Mouse (Mus musculus): ENCODE measurements around the gene Ntrk3.

The Ntrk3 gene

DNA sequence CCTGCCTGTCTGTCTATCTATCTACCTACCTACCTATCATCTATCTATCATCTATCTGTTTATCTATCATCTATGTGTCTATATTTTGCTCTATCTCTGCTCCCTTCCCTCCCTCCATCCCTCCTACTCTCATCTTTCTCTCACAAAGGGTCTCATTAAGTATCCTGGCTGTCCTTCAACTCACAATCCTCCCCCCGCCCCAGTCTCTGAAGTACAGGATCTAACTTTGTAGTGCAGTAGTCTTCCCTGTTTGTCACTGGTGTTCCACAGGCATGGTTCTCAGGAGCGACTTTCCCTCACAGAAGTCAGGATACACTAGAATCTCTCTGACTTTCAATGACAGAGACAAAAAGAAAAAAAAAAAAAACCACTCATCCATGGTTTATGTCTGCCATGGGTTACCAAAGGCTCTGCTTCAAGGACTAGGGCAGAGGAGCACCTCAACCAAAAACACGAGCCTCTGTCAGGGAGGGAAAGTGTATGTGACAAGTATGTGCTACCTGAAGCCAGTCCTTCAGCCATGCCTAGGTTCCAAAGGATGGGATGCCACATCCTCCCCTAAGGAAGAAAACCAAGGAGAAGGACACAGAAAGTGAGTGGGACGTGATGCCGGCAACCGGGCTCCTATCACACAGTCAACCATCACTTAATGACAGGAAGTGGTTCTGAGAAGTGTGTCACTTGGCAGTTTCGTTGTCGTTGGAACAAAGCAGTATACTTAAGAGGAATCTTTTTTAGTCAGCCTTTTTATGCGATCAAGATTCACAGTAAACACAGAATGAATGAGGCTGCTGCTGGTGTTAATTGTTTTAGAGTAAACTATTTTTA lies 16.6 kb downstream of the Ntrk3 start:
- DNase-seq (ENCODE audit: low spot score) = peak; percentile 59

DNA sequence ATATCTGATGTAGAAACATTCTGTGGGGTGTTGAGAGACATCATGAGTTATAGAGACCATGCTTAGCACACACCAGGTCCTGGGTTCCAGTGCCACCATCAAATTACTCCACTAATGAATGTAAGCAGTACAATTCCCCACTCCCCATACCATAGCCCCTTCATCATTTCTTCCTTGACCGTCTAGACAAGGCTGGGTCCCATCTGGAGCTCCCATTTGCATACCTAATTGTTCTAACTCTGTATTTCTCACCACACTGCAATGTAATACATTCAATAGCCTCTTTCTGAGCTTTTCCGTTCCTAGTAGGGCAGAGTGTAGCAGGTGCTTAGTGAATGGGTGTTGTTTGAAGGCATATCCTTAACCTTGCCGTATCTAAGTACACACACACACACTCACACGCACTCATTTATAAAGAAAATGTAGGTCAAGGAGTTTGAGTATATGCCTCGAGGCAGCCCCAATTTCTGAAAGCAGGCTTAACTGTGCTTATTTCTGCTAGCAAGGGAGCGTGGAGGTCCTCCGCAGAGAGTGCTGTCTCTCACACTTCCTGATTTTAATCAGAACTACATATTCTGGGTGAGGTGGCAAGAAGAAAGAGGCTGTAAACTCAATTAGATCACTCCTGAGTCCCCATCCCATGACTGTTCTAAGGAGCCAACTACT lies 17.9 kb downstream of the Ntrk3 start:
- DNase-seq (ENCODE audit: low spot score) = peak; percentile 8

DNA sequence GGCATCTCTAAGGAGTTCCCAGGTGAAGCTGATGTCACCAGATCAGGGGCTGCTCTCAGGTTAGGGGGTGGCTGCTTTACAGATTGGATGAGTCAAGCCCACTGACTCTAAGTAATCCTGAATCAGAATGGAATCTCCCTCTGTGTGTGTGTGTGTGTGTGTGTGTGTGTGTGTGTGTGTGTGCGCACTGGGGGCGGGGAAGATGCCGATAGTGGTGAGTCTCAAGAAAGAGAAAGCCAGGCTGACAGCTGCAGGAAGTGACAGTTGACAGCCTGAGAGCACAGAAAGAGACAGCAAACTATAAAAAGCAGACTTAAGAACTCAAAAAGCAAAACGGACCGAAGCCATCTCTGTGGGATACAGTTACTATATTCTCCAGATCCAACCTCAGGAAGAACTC lies 18.7 kb downstream of the Ntrk3 start:
- peak; percentile 55 for DNase-seq (ENCODE audit: low spot score)

GRCm38 (mm10) chr7:78718191-78718609 lies 19.6 kb downstream of the Ntrk3 start:
- DNase-seq (ENCODE audit: low spot score) = no peak

DNA sequence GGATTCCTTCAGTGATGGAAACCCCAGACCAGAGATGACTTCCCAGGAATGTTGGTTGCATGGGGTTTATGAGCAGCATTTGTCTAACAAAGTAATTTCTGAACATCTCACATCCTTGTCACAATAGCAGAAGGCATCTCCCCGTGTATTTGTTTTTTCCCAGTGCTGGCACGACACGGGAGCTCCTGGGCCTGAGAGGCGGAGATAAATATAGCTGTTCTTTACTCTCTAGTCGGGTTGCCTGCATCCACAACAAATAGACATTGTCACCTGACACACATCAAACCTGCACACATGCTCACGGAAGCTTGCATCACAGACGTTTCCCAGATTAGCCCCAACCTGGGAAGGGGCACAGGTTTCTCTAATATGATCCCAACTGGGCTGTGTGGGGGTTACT lies 30.1 kb downstream of the Ntrk3 start:
- DNase-seq (ENCODE audit: low spot score) = no peak

GRCm38 (mm10) chr7:78707122-78707521 lies 30.7 kb downstream of the Ntrk3 start:
- no peak for DNase-seq (ENCODE audit: low spot score)

DNA sequence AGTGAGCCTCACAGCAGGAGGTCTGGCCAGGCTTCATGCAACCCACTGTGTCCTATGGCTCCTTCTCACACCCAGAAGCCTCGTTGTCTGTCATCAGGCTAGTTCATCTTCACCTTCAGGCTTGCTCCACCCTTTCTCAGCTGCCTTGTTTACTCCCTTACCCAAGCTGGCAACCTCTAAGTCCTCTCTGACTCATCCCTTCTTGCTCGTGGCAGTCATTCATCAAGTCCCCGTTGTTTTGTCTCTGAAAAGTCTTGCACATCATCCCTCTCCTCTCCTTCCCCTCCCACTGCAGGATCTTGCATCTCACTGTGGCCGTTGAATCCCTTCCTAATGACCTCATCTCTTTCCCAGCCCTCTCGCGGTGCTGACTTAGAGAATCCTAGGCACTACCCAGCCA lies 35.1 kb downstream of the Ntrk3 start:
- DNase-seq (ENCODE audit: low spot score) = no peak

GRCm38 (mm10) chr7:78695200-78695599 lies 42.6 kb downstream of the Ntrk3 start:
- DNase-seq (ENCODE audit: low spot score) = no peak

GRCm38 (mm10) chr7:78693148-78693547 lies 44.7 kb downstream of the Ntrk3 start:
- DNase-seq (ENCODE audit: low spot score) = no peak

DNA sequence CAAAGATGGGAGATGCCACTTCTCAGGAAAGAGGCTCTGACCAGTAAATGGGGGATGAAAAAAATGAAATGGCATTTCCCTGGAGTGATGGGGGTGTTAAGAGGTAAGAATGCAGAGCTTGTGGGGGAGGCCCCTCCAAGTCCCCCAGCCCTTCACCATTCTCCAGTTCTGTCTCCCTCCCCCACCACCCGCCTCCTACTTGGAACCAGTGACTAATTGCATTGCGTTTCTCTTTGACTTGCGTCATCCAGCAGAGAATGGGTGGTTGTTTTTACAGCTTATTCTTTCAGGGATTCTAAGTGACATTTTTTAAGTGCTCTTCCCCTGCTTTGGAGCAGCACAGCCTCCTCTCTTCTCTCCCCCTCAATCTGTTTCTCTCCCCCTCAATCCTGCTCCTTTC lies 46.9 kb downstream of the Ntrk3 start:
- no peak for DNase-seq (ENCODE audit: low spot score)

GRCm38 (mm10) chr7:78684943-78685342 lies 52.9 kb downstream of the Ntrk3 start:
- peak; percentile 8 for DNase-seq (ENCODE audit: low spot score)

GRCm38 (mm10) chr7:78680871-78681270 lies 56.9 kb downstream of the Ntrk3 start:
- no peak for DNase-seq (ENCODE audit: low spot score)

DNA sequence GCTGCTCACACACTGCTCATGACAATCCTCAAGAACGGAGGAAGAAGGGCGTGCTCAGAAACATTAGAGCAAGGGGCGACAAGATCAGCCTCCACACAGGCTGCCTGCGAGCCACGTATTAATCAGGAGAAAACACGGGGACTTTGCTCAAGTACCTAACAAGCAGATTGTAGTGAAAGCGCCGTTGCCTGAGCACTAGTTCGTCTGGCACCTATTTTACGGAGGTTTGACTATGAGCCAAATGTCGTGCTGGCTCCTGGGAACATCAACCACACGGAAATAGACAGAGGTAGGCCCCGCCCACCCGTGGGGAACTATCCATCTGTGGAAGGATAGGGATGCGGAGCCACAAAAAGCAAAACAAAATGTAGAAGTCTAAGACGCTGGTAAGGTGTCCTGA lies 68.4 kb downstream of the Ntrk3 start:
- no peak for DNase-seq (ENCODE audit: low spot score)

GRCm38 (mm10) chr7:78668916-78669315 lies 68.9 kb downstream of the Ntrk3 start:
- no peak for DNase-seq (ENCODE audit: low spot score)

DNA sequence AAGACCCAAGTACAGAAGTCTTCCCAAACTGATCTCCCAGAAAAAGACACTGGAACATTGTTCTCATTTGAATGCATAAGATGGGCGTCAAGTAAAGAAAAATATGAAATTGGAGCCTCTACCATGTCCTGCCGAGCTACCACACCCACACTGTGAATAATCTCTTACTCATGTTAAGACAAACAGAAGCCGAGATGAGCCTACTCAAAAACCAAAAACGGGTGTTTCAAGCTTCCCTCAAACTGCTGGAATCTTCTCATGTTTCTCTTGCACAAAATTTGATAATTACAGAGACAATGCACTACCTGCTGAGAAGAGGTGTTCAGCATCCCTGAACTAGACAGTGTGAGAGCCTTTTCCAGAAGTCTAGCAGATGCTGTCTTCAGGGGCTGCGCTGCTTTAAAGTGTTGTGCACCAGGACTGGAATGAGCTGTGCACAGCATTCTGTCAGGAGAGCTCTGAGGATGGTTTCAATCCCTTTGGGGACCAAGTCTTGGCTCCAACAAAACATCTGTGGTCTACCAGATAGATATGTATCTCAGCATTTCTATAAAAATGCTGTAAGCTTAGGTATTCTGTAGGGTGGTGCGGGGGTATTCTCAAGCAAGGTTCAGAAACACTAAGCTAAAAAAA lies 69.7 kb downstream of the Ntrk3 start:
- no peak for DNase-seq (ENCODE audit: low spot score)

- no peak for DNase-seq (ENCODE audit: low spot score)
Observed at GRCm38 (mm10) chr7:78660832-78661231, 77.0 kb downstream of the Ntrk3 start.

DNA sequence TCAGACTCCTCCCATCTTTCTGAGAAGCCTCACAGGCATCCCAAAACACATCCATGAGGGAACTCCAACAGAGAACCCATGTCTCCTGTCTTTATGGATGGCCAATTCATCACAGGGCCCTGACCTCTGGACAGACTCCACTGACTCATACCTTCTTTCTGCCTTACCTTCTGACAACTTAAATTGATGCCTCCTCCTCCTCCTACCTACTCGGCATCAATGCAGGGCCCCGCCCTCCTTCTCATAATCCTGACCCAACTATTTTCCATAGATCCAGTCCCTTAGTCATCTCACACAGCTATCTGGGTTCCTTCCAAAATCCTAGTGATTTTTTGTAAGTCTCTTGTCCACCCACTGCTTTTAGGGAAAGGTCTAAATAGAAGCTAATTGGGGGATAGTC lies 78.0 kb downstream of the Ntrk3 start:
- no peak for DNase-seq (ENCODE audit: low spot score)

GRCm38 (mm10) chr7:78658026-78658425 lies 79.8 kb downstream of the Ntrk3 start:
- no peak for DNase-seq (ENCODE audit: low spot score)

DNA sequence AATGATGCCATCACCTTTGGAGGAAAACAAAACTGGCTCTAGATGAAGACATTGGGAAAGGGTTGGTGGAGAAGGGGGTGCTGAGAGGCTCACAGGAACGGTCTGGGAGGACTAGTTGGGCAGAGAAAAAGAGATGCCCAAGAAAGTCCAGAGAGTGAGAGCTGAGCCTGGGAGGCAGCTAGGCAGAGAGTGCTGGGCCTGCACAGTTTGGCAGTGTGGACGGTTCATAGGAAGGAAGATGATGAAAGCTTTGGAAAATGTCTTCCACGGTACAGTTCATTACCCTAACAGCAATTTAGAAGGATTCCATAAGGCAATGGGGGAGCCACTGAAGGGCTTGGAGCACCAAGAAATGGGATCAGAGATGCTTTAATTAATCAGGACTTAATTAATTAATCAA lies 81.6 kb downstream of the Ntrk3 start:
- no peak for DNase-seq (ENCODE audit: low spot score)

GRCm38 (mm10) chr7:78653686-78654085 lies 84.1 kb downstream of the Ntrk3 start:
- DNase-seq (ENCODE audit: low spot score) = no peak

GRCm38 (mm10) chr7:78652296-78652695 lies 85.5 kb downstream of the Ntrk3 start:
- DNase-seq (ENCODE audit: low spot score) = no peak

DNA sequence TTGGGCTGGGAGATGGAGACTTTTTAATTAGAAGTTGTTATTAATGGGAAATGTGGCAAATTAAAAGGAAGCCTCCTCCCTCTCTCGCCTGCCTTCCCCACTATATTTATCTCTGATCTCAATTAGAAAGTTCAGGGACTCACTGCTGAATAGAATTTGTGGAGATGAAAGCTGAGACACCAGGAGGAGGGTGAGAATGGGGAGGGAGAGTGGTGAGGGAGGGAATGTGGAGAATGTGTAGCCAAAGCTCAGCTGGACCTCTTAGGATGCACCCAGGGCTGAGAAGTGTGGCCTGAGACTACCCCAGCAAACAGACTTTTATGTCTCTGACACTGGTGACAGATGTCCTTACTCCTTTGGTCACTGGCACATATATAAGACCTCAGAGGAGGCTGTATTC lies 86.3 kb downstream of the Ntrk3 start:
- DNase-seq (ENCODE audit: low spot score) = no peak

DNA sequence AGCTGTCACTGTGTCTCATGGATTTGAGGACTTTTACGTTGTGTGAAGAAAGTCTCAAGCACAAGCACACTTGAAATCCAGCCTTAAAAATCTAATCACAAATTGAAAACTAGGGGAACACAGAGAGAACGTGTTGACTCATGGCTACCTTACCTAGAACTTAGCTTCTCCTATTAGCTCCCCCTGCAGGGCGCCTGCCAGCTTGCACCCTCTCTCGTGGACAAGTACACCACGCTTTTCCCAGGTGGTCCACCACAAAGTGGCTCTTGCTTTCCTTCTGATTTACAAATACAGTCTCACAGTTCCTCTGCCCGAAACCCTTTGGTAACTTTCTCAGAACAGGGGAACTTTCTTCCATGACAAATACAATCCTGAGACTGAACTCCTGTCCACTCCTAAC lies 94.1 kb downstream of the Ntrk3 start:
- peak; percentile 14 for DNase-seq (ENCODE audit: low spot score)

All from T-cell, adult 2 months (primary cell).